Mouse (Mus musculus) E14TG2a.4 (cell line): ENCODE data around the gene AU040320.

Experiments used
- H3K27me3 ChIP-seq: 2 replicates; pipeline ENCODE4 v1.6.1; 2014; ENCODE audit warnings: low read length, control low read depth; ENCODE audit not compliant: insufficient read depth
- H3K36me3 ChIP-seq: 2 replicates; pipeline ENCODE4 v1.6.1; 2014; ENCODE audit warnings: low read length, control low read depth; ENCODE audit not compliant: insufficient read depth
- H3K4me1 ChIP-seq: replicated peaks from 2 replicates; pipeline ENCODE4 v1.6.1; 2014; ENCODE audit warnings: low read depth, low read length, control low read depth
- H3K4me3 ChIP-seq: replicated peaks from 2 replicates; pipeline ENCODE4 v1.5.1; 2014; ENCODE audit warnings: mild to moderate bottlenecking, low read length
- H3K9me3 ChIP-seq: 2 replicates; pipeline ENCODE4 v1.6.1; 2014; ENCODE audit warnings: low read length, control low read depth
- CTCF ChIP-seq: conservative IDR thresholded peaks from 2 replicates; pipeline ENCODE4 v1.5.1; 2014; ENCODE audit warnings: low read length
- NANOG ChIP-seq: IDR thresholded peaks from 2 replicates; pipeline ENCODE4 v1.6.1; 2014; ENCODE audit warnings: borderline replicate concordance, low read length, mixed read lengths
- POU5F1 ChIP-seq: IDR thresholded peaks from 2 replicates; pipeline ENCODE4 v1.6.1; 2014; ENCODE audit warnings: low read length, borderline replicate concordance

The AU040320 gene

DNA sequence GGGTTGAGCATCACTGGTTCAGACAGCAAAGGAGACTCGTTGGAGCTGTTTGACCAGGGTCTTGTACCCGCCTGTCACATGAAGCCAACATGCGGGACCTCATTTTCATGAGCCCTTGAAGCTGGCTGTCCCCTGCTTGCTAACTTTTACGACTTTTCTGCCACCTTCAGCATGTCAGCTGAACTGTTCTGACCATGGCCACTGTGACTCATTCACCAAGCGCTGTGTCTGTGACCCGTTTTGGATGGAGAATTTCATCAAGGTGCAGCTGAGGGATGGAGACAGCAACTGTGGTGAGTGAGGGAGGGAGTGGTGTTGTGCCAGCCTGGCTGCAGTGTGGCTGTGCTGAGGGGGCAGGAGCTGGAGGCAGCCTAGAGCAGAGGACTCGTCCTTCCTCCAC is 93.6 kb downstream of the AU040320 start:
- Histone ChIP-seq H3K36me3 (0 out of 2 replicates have a peak, but pooled peaks cover 6% of the 10 kb centered on the region), H3K4me3 (no peak overlapping the region; the same call in 1 of the 2 replicates)
- TF ChIP-seq POU5F1, result no peak
- TF ChIP-seq CTCF, result no peak
- TF ChIP-seq NANOG, result no peak

DNA sequence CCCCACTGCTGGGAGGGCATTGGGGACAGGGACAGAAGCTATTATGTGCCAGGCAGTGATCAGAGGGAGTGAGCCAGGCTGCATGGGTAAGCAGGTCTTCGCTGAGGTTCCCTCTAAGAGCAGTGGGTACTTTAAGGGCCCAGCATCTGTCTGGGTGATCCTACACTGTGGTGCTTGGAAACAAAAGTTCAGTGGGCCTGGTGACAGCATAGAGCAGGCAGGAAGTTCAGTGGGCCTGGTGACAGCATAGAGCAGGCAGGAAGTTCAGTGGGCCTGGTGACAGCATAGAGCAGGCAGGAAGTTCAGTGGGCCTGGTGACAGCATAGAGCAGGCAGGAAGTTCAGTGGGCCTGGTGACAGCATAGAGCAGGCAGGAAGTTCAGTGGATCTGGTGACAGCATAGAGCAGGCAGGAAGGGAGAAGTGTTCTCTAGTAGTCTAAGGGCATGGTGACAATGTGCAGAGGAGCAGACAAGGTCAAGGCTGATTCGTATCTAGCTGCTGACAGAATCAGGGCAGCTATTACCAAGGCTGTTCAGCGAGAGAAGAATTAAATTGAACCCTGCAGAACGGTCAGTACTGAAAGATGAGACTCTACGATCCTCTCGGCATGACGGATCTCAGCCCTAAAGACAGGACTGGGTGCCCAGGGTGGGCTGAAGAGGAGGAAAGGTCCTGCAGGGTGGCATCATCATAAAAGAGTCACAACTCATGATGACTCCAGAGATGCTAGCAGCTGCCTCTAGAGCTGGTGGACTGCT is 96.9 kb downstream of the AU040320 start:
- no peak for TF ChIP-seq NANOG
- no peak for TF ChIP-seq POU5F1
- TF ChIP-seq CTCF, result no peak
- Histone ChIP-seq H3K36me3 (peaks cover 24% of the 10 kb centered on the region), H3K4me1 (peaks cover 13% of the 10 kb centered on the region), H3K9me3 (no peaks in the 10 kb centered on the region), H3K4me3 (no peak overlapping the region), H3K27me3 (no peaks in the 10 kb centered on the region)

More for the DNA sequence above, 93.6 kb downstream of the AU040320 start:
- H3K27me3 ChIP-seq, result no peaks in the 10 kb centered on the region
- peaks cover 37% of the 10 kb centered on the region for H3K4me1 ChIP-seq
- no peaks in the 10 kb centered on the region for H3K9me3 ChIP-seq

DNA sequence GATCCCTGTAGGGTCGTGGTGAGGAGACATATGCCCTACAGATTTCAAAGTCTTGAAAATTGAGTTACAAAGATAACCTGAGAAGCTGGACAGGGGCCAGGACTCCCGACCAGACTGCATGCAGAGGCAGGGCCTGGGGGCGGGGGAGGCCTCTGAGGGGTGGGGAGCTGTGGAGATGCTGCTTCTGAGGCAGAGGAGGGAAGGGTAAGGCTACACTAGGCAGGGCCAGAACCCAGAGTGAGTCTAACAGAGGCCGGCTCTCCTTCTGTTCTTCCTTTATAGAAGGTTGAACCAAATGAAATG is 97.4 kb downstream of the AU040320 start:
- H3K9me3 ChIP-seq, result no peaks in the 10 kb centered on the region
- H3K4me1 ChIP-seq, result peaks cover 13% of the 10 kb centered on the region
- TF ChIP-seq NANOG, result no peak
- no peak for TF ChIP-seq POU5F1
- TF ChIP-seq CTCF, result no peak
- H3K4me3 ChIP-seq, result no peak overlapping the region
- H3K36me3 ChIP-seq, result peaks cover 24% of the 10 kb centered on the region
- H3K27me3 ChIP-seq, result no peaks in the 10 kb centered on the region

DNA sequence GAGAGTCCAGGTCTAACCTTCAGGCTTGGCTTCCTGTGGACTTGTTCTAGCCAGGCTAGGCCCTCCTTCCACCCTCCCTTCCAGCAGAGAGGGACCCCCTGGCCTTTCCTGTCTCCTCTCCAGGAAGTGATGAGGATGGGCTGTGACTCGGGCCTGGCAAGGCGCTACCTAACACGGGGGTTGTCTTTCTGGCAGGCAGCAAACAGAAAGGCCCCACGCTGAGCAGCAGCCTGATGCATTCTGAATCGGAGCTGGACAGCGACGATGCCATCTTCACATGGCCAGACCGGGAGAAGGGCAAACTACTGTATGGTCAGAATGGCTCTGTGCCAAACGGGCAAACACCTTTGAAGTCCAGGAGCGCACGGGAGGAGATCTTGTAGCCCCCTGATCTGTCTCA is 99.6 kb downstream of the AU040320 start:
- Histone ChIP-seq H3K4me1 (peaks cover 4% of the 10 kb centered on the region; the same call in 1 of the 2 replicates), H3K27me3 (no peaks in the 10 kb centered on the region), H3K4me3 (no peak overlapping the region), H3K36me3 (peaks cover 27% of the 10 kb centered on the region), H3K9me3 (no peaks in the 10 kb centered on the region)
- no peak for TF ChIP-seq NANOG
- no peak for TF ChIP-seq POU5F1
- TF ChIP-seq CTCF, result no peak

DNA sequence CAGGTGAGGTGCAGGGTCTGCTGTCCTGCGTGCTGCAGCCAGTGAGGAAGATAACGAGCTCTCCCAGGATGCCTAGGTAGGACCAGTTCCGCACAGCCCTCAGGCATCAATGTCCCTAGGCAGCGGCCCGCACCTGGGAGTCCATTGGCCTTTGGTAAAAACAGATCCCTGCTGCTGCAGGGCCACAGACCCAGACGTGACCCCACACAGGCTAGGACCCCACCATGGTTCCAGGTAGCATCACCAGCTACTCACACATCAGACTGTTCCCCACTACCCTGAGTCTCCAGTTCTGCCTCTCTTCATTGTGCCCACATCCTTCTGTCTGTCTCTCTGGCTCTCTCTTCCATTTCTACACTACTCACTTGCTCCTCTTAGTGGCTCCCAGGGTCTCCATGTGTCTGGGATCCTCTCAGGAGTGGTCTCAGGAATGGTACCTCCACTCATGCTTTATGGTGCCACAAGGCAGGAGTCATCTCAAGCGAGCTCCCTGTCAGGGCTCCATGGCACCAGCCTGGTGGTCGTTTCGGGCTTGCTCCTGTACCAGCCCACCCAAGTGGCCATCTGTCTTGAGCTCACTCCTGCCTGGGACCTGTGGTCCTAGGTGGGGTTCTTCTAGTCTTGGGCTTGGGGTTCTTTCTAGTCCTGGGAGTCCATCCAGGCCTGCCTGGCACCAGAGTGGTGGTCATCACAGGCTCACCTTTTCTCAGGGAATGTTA is 107.1 kb downstream of the AU040320 start:
- peaks cover 60% of the 10 kb centered on the region for H3K36me3 ChIP-seq
- H3K4me3 ChIP-seq, result no peak overlapping the region
- peaks cover 23% of the 10 kb centered on the region for H3K4me1 ChIP-seq
- no peaks in the 10 kb centered on the region for H3K9me3 ChIP-seq
- no peaks in the 10 kb centered on the region for H3K27me3 ChIP-seq
- TF ChIP-seq POU5F1 (no peak), CTCF (no peak), NANOG (no peak)

DNA sequence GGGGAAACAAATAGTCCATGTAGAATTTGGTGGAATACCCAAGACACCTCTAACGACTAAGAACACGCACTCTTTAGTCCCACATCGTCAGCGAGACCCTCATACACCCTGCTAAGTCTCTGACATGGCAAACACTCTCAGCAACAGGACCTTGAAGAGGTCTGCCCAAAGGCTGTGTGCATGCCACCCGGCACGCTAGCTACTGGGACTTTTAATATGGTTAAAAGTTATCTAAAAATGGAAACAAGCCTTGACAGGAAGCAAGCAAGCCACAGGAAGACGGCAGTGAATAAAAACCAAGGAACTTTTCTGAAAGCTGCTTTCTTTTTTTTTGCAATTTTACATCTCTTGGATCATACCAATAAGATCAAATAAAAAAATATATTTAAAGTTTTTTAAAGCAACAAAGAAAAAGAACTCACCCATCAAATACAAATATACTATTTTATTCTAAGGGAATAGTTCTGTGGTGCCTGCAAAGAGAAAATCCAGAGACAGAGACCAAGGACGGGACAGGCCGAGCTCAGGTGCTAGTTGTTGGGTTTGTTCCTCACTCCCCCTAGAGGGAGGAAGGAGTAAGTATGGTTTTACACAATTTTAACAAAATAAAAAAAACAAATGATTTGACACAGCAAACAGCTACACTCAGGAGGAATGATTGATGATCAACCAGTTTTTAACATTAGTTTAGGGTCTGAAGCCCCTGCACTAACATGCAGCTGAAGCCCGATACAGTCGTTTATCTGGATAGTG is 108.3 kb downstream of the AU040320 start:
- Histone ChIP-seq H3K27me3 (no peaks in the 10 kb centered on the region), H3K4me3 (no peak overlapping the region), H3K4me1 (peaks cover 23% of the 10 kb centered on the region), H3K36me3 (peaks cover 70% of the 10 kb centered on the region), H3K9me3 (no peaks in the 10 kb centered on the region)
- TF ChIP-seq NANOG (no peak), CTCF (peak; percentile 34)

DNA sequence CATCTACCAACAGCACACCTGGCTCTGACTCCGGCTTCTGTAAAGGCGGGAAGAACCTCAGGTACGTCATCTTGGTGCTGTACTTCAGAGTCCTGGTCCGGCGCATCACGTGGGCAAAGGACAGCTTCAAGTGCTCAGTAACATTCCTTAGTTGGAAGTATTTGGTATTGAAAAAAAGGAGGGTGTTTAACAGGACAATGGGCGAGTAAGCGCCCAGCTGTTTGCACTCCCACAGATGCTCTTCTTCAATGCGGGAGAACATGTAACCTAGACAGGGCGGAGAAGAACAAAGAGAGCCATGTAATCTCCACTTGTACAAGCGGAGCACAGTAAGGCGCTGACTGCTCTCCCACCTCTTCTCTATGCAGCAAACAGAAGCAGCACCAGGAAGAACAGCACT is 115.4 kb downstream of the AU040320 start:
- no peak overlapping the region for H3K4me3 ChIP-seq
- peaks cover 27% of the 10 kb centered on the region for H3K4me1 ChIP-seq
- peaks cover 57% of the 10 kb centered on the region for H3K36me3 ChIP-seq
- H3K27me3 ChIP-seq, result no peaks in the 10 kb centered on the region
- no peaks in the 10 kb centered on the region for H3K9me3 ChIP-seq
- TF ChIP-seq CTCF, result no peak
- TF ChIP-seq NANOG, result peak; percentile 88

DNA sequence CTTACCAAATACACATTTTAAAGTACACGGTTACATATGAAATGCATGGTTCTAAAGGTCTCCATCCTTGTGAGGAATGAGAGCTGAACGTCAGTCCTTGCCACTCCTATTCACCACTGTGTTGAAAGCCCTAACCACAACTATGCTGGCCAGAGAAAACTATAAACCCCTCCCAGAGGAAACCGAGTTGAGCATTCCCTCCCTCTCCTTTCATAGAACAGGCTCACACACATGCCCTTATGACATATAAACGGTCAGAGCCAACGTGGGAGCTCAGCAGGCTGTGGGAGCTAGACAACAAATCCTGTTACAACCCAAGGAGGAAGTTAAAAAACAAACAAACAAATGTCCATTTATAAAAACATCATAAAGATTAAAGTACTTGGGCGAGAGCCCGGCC is 119.4 kb downstream of the AU040320 start:
- Histone ChIP-seq H3K4me1 (peaks cover 20% of the 10 kb centered on the region), H3K4me3 (no peak overlapping the region), H3K9me3 (no peaks in the 10 kb centered on the region), H3K36me3 (peaks cover 58% of the 10 kb centered on the region), H3K27me3 (no peaks in the 10 kb centered on the region)
- TF ChIP-seq CTCF, result no peak
- TF ChIP-seq NANOG, result no peak
- TF ChIP-seq POU5F1, result no peak
